Mouse (Mus musculus) left cerebral cortex, postnatal 25 days (tissue): ENCODE results near the gene Trim28. TPM values are rescaled to one million over a fixed set of nuclear protein-coding genes. Genes with fewer than 3 reads are reported as not detected.

Experiments used
- DNase-seq, 2 experiments: peaks; one replicate each; pipeline ENCODE4 v3.0.0; 2022; ENCODE audit warnings: low spot score in 2 of 2, mixed read lengths in 1 of 2
- intact Hi-C: fragments of 180-260 bp; cut with DNase I; formaldehyde crosslinking; loops from one replicate; pipeline ENCODE4 v1.15.1; 2025
- total RNA-seq, 2 experiments: library from RNA; stranded (reverse); gene quantifications; 2 replicates each; pipeline ENCODE4 v1.2.3; 2021

Gene Trim28
- total RNA-seq, 2 experiments from 2014 or later, result 210 to 221 TPM

- intact Hi-C loops, result no loop called here
- DNase-seq, result no peak
Measured at GRCm38 (mm10) chr7:12993148-12993547, 5.8 kb upstream of the Trim28 start.

DNA sequence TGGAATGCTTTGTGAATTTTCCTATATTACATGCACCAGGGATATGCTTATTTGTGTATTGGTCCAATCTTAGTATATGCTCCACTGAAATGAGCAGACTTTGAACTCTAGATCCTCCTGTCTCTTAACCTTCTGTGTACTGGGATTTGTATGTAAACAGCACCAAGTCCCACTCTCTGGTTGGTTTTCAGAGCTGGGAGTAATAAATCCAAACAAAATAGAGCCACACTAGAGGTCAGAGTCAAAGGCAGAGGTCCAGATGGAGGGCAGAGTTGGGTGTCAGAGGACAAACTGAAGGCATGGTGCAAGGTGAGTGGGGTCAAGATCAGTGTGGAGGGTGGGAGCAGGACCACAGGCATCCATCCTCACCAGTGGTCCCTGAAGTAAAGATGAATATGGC lies 3.1 kb upstream of the Trim28 start:
- intact Hi-C loops, result no loop called here
- DNase-seq, result no peak

DNA sequence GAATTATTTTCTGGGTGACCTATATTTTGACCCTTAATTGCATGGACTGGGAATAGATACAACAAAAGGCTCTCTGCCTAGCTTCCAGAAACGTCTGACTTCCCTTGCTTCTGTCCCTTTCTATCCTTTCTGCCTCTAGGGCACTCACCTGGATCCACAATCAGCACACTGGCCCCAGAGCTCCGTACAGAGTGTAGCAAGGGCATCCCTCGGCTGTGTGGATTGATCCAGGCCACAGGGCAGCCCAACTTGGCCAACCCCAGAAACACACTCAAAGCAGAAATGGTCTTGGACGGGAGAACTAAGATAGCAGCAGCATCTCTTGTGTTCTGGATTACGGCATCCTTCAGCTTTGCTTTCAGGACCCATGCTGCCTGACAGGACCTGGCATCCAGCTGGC lies 1.7 kb upstream of the Trim28 start:
- intact Hi-C loops, result no loop called here
- DNase-seq, result no peak

DNA sequence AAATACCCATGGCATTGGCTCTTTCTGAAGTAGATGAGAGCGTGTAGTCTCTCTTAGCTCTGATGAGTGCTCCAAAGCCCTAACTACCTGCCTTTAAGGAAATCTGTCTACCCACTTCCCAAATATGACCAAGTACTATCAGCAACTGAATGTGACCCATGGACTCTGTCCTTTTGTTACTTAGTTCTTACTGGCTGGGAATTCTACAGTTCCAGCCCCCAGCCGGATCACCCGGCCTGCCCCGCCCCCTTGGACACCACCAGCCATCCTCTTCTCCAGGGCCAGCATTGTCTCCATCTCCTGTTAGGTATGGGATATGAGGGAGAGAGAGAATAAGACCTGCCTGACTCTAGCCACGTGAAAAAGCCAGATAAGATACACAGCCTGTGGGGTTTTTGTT lies 861 bp upstream of the Trim28 start, which contains the start of gene Slc27a5:
Gene Slc27a5, minus strand, starts transcription at position 140 of the 400 bp plus-strand sequence.
- intact Hi-C loops, result no loop called here
- DNase-seq, result no peak

DNA sequence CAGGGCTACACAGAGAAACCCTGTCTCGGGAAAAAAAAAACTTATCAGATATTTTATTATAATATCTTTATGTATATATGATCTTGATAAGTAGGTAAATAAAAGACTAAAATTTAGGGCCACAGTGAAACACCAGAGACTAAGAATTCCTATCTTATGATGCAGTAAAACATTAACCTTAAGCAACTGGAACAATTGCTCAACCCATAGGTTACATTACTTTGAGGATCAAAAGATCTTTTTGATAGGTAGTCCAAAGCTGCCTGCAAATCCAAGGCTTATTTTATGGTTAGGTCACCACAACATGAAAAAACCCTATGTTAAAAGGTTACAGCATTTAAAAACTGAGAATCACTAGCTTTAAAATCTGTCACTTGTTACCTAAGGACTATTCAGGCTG lies 2.7 kb downstream of the Trim28 start:
- intact Hi-C loops, result no loop called here
- DNase-seq, result no peak

DNA sequence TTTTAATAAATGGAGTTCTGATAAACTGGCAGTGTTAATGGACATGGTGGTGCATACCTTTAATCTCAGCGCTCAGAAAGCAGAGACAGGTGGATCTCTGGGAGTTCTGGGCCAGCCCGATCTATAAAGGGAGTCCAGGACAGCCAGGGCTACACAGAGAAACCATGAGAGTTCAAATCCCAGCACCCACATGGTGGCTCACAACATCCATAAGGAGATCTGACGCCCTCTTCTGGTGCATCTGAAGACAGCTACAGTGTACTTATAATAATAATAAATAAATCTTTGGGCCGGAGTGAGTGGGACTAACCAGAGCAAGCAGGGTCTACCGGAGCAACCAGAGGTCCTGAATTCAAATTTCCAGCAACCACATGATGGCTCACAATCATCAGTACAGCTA lies 4.5 kb downstream of the Trim28 start:
- intact Hi-C loops, result no loop called here
- no peak for DNase-seq

DNA sequence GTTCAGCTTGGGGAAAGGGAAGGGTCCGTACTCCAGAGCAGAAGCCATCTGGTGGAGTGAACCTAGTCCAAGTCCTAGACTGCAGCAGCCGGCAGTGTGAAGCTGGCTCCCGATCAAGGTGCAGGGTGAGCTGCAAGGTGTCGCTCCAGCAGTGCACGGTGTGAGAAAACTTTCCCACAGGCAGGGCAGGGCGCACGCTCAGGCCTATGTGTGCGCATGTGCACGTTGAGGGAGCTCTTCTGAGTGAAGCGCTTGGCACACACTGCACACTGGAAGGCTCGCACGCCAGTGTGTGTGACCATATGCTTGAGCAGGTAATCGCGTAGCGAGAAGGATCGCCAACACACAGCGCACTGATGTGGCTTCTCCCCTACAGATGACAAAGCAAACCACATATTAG lies 7.1 kb downstream of the Trim28 start:
- intact Hi-C loops, result loop anchor here (5.0 kb wide), 1 partner anchor 84 kb away; the partner anchor contains the start of gene Rps5
- no peak for DNase-seq

GRCm38 (mm10) chr7:13006531-13006930 lies 7.6 kb downstream of the Trim28 start:
- intact Hi-C loops, result loop anchor here (5.0 kb wide), 1 partner anchor 84 kb away; the partner anchor contains the start of gene Rps5
- no peak for DNase-seq

GRCm38 (mm10) chr7:13007341-13008092 lies 8.6 kb downstream of the Trim28 start:
- intact Hi-C loops, result loop anchor here (2.0 to 5.0 kb wide), 3 partner anchors 17 to 85 kb away; partner anchors contain the start of gene Rps5
- DNase-seq, result no peak

DNA sequence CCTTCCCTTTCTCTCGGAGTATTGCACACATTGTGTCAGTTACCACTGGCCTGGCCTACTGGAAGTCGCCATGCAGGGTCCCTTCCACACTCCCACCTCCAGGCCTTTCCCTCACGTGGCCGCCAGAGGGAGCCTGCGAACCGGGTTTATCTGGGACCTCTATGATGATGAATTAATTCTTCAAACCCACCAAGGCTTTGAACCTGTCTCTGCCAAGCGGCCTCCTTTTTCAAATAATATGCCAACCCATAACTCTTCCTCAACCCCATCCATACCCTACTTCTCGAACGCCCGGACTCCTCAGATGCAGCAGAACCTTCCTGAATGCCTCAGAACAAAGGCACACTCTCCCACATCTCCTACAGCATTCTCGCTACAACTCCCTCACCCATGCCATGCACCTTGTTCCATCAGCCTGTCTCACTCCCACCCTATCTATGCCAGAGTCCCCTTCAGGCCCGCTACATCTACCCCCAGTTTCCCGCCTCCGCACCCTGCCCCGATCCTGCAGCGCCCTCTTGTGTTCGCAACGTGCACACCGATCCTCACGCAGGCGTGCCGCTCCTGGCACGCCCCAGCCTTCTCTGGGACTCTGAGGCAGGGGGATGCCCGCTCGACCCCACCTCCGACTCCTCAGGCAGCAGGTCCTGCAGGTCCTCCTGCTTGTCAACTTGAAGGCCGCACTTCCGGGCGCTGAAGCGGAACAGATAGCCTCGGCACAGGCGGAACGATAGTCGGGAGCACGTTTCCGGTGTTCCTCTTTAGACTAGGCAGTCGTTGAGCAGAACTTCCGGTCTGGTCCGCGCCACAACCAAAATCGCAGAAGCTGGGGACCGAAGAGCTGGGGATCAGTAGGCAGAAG lies 10.5 kb downstream of the Trim28 start:
- intact Hi-C loops, result loop anchor here (1.0 to 5.0 kb wide), 4 partner anchors 15 to 87 kb away; partner anchors contain the start of gene Rps5
- peak; percentile 94 to 95 for DNase-seq

DNA sequence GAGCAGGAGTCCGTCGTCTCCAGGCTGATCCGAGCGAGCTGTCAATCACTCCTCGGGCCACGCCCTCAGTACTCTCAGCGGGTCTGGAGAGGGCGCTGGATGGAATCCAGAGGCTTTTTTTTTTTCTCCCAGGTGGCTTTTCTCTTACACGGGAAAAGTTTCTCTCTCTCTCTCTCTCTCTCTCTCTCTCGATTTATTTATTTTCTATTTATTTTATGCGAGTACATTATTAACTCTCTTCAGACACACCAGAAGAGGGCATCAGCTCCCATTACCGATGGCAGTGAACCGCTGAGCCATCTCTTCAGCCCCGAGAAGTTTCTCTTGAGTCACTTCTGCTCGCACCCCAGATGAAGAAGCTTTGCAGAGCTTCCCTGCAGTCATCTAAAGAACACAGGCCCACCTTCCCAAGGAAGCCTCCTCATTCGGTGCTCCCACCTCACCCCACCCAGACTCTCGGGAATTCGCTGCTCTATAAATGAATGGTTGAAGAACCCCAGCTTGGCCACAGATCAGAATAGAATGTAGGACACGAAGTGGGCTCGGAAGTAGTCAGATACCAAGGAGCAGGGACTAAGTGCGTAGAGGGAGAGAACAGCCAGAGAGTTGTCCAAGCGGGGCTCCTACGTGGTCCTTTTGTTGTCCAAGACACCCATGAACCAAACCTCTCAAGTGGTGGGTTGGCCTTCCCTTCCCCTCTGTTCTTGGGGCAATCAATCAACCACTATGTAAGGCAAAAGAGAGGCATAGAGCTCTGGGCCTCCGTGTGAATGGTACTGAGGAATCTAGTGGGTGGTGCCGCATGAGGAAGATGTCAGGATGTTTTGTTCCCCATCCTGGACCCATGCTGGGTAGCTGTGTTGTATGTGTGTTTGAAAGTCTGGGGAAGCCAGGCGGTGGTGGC lies 11.3 kb downstream of the Trim28 start, which contains the start of gene Zbtb45:
Gene Zbtb45, minus strand, starts transcription at position 30 of the 904 bp plus-strand sequence.
- no peak for DNase-seq
- intact Hi-C loops, result no loop called here

DNA sequence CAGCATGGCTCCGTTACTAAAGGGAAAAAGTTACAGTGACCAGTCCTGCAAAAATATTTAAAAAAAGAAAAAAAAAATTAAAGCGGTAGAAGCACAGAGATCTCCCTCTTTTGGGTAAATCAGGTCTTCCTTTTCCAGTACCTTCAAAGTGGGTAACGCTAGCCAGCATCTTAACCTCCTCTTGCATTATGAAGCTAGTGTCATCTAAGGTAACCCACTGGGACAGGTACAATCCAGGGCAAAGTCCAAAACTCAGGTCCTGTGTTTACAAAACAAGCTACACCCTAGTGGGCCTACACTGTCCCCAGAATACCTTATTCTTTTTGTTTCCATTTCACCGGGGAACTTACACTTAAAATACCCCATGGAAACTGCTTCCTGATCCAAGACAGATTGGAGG lies 14.8 kb downstream of the Trim28 start:
- no peak for DNase-seq
- intact Hi-C loops, result no loop called here

- intact Hi-C loops, result no loop called here
- DNase-seq, result no peak
Measured at GRCm38 (mm10) chr7:13014275-13014839, 15.4 kb downstream of the Trim28 start.

DNA sequence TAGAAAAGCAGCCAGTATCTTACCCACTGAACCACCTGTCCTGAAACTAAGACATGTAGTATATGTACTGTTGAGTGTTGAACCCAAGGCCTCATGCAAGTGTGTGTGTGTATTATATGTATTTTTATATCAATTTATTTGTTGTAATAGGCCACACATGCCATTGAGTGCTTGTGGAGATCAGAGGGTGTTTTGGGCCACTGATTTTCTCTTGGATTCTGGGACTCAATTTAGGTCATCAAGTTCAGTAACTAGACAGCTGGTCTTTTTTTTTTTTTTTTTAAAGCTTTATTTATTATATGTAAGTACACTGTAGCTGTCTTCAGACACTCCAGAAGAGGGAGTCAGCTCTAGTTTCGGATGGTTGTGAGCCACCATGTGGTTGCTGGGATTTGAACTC lies 16.3 kb downstream of the Trim28 start:
- no peak for DNase-seq
- intact Hi-C loops, result no loop called here

- DNase-seq, result peak in 1 of 2 experiments; percentile 28
Measured at GRCm38 (mm10) chr7:13022773-13023535, 24.0 kb downstream of the Trim28 start.

GRCm38 (mm10) chr7:13023928-13024731 lies 25.2 kb downstream of the Trim28 start:
- intact Hi-C loops, result loop anchor here (2.0 kb wide), 1 partner anchor 15 kb away; no protein-coding TSS in a partner anchor
- peak; percentile 94 to 98 for DNase-seq

More at GRCm38 (mm10) chr7:13022773-13023535, 24.0 kb downstream of the Trim28 start:
- intact Hi-C loops, result no loop called here

GRCm38 (mm10) chr7:13024805-13025204 lies 25.9 kb downstream of the Trim28 start:
- intact Hi-C loops, result loop anchor here (1.0 to 2.0 kb wide), 2 partner anchors 9 to 16 kb away; partner anchors contain the start of gene Chmp2a

More at GRCm38 (mm10) chr7:13024805-13025204, 25.9 kb downstream of the Trim28 start:
- peak; percentile 80 to 82 for DNase-seq
